Mouse (Mus musculus): Measurements from ENCODE around the gene Jarid2. TPM values are rescaled to one million over a fixed set of nuclear protein-coding genes. Genes with fewer than 3 reads are reported as not detected.
"Not testable (repeated sequence)": the region's sequence is repeated elsewhere in the genome, so short reads cannot be mapped to it uniquely, and the experiment has no call there.

Jarid2 gene
- total RNA-seq (2022) = 10 to 100 TPM; 26.2 to 32.8 (median 31.4) TPM

DNA sequence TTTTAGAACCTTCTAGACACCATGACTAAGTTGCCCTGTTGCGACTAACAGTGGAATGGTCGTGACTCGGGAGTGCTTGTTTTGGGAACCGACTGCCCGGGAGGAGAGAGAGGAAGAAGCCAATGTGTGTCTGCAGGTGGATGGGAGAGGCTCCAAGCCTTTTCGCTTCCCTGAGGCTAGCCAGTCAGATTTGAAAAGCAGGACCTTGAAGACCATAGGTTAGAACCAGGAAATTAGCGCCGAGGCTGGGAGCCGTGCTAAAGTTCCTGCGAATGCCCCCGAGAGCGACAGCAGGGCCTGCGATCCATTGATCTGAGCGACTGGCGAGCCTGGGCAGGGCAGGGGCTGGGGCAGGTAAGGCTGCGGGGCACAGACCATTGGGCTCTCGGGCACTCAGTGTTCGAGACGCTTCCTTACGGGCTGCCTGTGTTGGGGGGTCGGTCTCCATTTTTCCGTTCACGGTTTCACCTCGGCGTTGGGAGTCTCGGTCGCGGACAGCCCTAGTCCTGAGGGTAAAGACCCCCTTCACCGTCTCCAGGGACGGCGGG lies at the start of gene Jarid2:
TSS of gene Jarid2 (plus strand) at position 51 of the 548 bp plus-strand sequence.
- DNase-seq (ENCODE audit: low spot score in 2 of 2) = peak; percentile 12 to 14

DNA sequence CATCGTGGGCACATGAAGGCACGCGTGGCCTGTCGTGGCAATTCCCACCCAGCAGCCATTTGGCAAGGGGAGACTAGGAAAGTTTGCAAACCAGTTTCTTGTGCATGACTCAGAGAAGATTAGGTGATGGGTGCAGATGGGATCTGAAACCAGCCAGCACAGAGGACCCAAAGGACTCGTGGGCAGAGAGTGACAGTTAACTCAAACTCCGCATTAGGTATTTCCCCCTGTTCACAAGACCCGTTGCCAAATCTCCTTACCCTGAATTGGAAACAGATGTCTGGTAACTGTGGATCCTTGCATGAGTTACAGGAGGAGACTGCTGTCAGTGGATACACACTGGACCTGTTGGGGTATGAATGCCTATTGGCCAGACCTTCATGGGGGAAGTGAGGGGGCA lies 48.2 kb upstream of the Jarid2 start:
- peak in 1 of 2 experiments; percentile 2 for DNase-seq (ENCODE audit: low spot score in 2 of 2)

DNA sequence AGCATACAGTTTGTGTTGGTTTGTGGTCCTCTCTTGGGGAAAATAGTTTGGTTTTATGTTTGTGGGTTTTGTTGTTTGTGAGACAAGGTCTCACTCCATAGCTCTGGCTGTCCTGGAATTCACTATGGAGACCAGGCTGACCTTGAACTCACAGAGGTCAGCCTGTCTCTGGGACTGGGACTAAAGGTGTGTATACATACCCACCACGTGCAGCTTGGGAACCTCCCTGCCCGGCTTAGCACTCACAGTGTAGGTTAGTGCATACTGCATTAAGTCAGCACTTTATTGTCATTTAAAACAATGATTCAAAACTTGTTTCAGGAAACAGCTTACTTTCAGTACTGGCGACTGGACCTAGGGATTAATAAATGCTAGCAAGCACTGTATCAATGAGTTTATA lies 41.1 kb upstream of the Jarid2 start:
- DNase-seq (ENCODE audit: low spot score in 2 of 2) = no peak

DNA sequence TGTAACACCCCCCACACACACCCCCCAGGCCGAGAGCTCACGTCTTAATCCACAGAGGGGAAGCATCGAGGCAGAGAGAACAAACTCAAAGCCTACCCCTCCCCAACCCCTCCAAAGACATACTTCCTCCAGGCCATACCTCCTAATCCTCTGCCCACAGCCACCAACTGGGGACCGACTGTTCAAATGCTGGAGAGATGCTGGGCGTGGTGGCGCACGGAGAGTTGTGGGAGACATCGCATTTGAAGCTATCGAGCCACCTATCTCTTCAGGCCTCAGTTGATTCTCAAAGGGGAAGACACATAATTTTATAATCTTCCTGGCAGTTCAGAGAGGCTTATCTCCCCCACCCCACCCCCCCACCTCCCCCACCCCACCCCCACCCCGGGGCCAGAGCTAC lies 31.6 kb upstream of the Jarid2 start:
- DNase-seq (ENCODE audit: low spot score in 2 of 2) = no peak

DNA sequence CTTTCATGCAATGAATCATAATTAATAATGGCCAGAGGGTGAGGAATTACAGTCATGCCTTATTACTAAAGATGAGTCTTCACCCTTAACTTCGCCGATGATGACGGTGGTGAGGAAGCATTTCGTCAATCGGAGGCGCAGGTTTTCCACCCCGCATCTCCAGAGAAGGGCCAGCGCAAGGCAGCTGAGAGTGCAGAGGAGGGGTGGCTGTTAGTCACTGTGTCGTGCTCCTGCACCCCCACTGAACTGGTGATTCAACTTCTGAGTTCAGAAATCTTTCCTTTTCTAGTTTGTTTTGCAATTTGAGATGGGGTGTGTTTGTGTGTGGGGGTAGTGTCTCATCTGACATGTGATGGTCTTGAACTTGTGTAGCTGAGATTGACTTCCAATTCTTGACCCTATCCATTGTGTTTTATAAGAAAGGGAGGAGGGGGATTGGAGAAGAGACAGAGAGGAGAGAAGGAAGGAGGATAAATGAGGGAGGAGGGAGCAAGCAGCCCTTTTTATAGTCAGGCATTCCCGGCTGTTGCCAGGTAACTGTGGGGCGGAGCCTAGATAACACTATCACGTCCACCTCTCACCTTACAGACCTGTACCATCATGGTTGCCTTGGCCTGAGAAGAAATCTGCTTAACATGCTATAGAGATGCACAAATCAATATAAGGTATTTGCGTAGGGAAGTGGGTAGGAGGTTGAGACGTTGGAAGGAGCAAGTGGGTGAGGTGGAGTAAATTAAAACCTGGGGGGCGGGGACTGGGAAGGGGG lies 25.1 kb upstream of the Jarid2 start:
- no peak for DNase-seq (ENCODE audit: low spot score in 2 of 2)

DNA sequence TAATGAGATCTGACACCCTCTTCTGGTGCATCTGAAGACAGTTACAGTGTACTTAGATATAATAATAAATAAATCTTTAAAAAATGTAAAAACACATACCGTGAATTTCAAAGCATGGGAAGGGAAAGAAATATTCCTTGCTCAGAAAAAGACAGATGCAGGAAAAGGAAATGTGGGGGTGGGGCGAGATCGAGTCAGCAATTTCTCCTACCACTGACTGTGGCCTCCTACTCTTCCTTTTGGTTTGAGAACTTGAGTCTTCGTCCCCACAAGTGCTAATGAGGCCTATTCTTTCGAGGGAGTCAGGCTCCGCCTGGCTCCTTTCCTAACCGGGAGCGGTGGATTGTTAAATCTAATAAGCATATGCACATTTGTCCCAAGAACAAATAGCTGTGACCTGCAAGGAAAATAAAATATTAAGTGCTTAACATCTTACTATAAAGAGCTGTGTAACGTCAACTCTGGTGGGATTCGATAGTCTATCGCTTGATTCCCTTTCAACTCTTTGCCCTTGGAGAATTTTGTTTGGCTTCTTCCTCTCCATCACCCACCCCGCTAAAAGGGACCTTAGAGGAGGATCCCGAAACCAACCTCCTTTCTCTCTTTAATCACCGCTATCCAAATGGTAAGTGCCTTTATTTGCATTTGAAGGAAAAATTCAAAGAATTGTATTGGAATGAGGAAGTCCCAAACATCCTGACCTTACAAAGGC lies 24.1 kb upstream of the Jarid2 start:
- no peak for DNase-seq (ENCODE audit: low spot score in 2 of 2)

- DNase-seq (ENCODE audit: low spot score in 2 of 2) = no peak
These were observed 23.6 kb upstream of the Jarid2 start for GRCm38 (mm10) chr13:44705743-44706044.

DNA sequence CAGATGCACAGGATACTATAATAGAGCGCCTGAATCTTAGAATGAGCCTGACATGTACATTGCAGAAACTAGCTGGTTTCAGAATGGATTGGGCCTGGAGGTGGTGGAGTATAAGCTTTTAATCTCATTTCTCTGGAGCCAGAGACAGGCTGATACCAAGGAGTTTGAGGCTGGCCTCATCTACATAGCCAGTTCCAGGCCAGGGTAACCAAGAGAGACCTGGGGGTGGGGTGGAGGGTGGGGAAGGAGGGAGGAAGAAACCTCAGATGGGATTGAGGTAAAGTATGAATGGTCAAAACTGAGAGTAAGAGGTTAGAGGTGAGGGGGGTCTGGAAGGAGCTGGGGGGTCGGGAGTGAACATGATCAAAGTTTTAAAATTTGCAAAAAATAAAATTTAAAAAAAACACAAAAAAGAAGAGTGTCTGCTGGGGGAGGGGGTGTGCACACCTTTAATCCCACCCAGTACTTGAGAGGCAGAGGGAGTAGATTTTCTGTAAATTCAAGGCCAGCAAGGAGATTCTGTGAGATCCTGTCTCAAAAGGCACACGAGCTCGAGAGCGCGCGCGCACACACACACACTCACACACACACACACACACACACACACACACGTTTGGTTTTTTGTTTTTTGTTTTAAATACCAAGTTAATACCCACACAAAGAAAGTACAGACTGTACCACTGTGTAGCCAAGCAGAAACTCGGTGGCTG lies 22.9 kb upstream of the Jarid2 start:
- DNase-seq (ENCODE audit: low spot score in 2 of 2) = no peak

GRCm38 (mm10) chr13:44707176-44707575 lies 22.1 kb upstream of the Jarid2 start:
- no peak for DNase-seq (ENCODE audit: low spot score in 2 of 2)

- DNase-seq (ENCODE audit: low spot score in 2 of 2) = no peak
These were observed 20.8 kb upstream of the Jarid2 start for GRCm38 (mm10) chr13:44708336-44709017.

DNA sequence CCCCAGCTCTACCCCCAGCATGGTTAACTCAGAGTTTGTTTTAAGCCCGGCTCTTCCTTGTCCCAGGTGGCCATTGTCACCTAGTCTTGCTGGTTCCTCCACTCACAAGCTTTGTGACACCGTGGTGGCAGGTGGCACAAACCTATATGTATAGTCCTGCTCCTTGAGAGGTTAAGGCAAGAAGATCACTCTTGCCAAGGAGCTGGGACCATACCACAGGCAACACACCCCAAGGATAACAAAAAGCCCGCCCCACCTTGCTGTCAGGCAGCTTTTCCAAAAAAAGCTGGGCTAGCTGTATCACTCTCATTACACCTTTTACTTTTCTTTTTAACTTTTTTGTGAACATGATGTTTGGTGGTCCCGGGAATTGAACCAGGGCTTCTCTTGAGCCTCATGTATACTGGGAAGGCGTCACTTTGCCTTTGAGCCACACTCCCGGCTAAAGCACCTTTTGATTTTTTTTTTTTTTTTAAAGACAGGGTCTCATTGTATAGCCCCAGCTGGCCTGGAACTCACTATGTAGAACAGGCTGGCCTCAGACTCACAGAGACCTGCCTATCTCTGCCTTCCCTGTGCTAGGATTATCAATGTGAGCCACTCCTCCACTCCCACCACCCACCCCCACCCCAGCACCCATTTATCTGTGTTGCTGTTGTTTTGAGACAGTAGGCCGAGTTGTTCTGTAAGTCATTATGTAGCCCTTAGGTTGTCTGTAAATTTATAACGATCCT lies 19.4 kb upstream of the Jarid2 start:
- no peak for DNase-seq (ENCODE audit: low spot score in 2 of 2)

DNA sequence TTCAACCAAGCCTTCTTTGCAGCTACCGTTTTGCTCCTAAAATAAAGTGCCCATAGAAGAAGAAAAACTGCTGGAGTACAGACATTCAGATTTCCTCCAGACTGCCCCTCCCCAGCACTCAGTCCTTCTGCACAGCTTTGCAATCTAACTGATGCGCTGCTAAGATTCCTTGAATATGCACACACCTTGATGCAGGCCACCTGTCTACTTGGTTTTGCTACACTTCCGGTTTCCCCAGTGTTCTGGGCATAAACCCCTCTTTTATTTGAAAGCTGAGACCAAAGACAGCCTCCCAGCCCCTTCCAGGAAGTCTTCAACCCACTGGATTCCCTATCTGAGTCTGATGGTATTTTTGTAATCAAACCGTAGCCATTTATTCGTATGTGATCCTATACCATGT lies 18.2 kb upstream of the Jarid2 start:
- no peak for DNase-seq (ENCODE audit: low spot score in 2 of 2)

DNA sequence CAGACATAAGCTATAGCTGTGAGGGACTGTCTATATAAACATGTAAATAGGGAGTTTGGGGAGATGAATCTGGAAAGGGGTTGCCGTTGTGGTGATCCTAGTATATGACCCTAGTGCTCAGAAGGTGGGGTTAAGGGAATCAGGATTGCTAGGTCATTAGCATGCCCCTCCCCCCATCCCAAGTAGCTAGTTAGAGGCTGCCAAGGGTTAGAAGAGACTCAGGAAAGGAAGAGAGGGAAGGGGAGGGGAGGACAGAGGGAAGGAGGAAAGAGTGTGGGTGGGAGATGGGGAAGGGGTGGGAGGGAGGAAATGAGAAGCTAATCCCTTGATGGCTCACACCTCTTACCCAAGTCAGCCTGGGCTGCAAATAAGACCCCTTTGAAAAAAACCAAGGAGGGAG lies 17.4 kb upstream of the Jarid2 start:
- DNase-seq (ENCODE audit: low spot score in 2 of 2) = no peak

- no peak for DNase-seq (ENCODE audit: low spot score in 2 of 2)
These were observed 13.9 kb upstream of the Jarid2 start for GRCm38 (mm10) chr13:44715187-44715885.

GRCm38 (mm10) chr13:44717838-44718237 lies 11.4 kb upstream of the Jarid2 start:
- DNase-seq (ENCODE audit: low spot score in 2 of 2) = no peak

GRCm38 (mm10) chr13:44718465-44718864 lies 10.8 kb upstream of the Jarid2 start:
- DNase-seq (ENCODE audit: low spot score in 2 of 2) = not testable (repeated sequence)

GRCm38 (mm10) chr13:44720094-44720493 lies 9.2 kb upstream of the Jarid2 start:
- no peak for DNase-seq (ENCODE audit: low spot score in 2 of 2)

DNA sequence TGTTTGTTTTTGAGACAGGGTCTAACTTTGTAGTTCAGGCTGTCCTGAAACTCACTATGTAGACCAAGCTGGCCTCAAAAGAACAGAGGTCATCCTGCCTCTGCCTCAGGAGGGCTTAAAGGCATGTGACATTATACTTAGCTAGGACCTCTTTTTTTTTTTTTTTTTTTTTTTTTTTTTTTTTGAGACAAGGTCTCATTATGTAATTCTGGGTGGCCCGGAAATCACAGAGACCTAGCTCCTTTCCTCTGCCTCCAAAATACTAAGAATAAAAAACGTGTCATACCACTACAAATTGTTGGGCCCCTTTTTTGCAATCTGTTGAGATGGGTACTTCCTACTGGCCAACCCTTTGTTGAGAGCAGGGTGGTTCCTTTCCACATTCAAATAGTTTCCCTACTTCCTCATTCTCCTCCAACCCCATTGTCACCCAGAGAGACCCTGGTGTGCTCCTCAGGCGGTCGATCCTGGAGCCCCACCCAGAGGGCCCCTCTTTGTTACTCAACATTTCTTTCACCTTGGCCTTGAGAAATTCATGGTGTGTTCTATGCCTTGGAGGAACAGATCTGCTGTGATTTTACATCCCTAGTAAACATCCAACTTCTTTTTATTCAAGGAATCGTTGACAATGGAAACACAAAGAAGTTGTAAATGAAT lies 7.3 kb upstream of the Jarid2 start:
- DNase-seq (ENCODE audit: low spot score in 2 of 2) = no peak

- not testable (repeated sequence) for DNase-seq (ENCODE audit: low spot score in 2 of 2)
These were observed 5.8 kb upstream of the Jarid2 start for GRCm38 (mm10) chr13:44723522-44723921.

Data from layer of hippocampus, adult 8-10 months (tissue).